Mouse (Mus musculus): ENCODE measurements around the gene Angptl8. TPM values are rescaled to one million over a fixed set of nuclear protein-coding genes. Genes with fewer than 3 reads are reported as not detected.
A peak's percentile ranks its signal among the peaks of the same experiment; 100 is the strongest.

Gene Angptl8
- total RNA-seq, 2 experiments from 2014 or later = 0.54 TPM; not detected in 1

Small RNA genes lying within 50 kb of the gene (microRNA-seq; reads per million reads assigned to microRNA genes)
- 4.0 reads per million, percentile 15 among the genes with 10 or more reads in this experiment for gene Mir7083

Other genes starting within 250 kb of the Angptl8 start
- gene Timm29, start 242.8 kb upstream of the Angptl8 start, total RNA-seq (2021) = 10 to 100 TPM; 46.6 to 51.3 TPM
- 1 to 10 TPM; 5.3 to 6.1 TPM for gene Yipf2, start 242.7 kb upstream of the Angptl8 start, total RNA-seq (2021)
- 10 to 100 TPM; 65.7 to 66.7 TPM for gene Smarca4, start 219.3 kb upstream of the Angptl8 start, total RNA-seq (2021)
- 10 to 100 TPM; 25.6 to 37.2 TPM for gene Ldlr, start 112.0 kb upstream of the Angptl8 start, total RNA-seq (2021)
- 10 to 100 TPM; 10.8 to 14.2 TPM for gene Spc24, start 75.2 kb upstream of the Angptl8 start, total RNA-seq (2021)
- 10 to 100 TPM; 48.1 to 49.1 TPM for gene Kank2, start 36.8 kb upstream of the Angptl8 start, total RNA-seq (2021)
- 10 to 100 TPM; 34.3 to 44.5 TPM for gene Dock6, start 17.1 kb downstream of the Angptl8 start, total RNA-seq (2021)
- gene Rab3d, start 82.7 kb downstream of the Angptl8 start, total RNA-seq (2021) = 10 to 100 TPM; 12.6 to 16.1 TPM
- gene Ccdc159, start 92.0 kb downstream of the Angptl8 start, total RNA-seq (2021) = 1 to 10 TPM in 1 of 2 experiments, under 1 TPM in 1; 0.98 to 1.3 TPM
- 10 to 100 TPM; 18.9 to 21.4 TPM for gene Tmem205, start 92.0 kb downstream of the Angptl8 start, total RNA-seq (2021)
- gene Plppr2, start 101.5 kb downstream of the Angptl8 start, total RNA-seq (2021) = 1 to 10 TPM; 4.4 to 4.8 TPM
- 1 to 10 TPM; 5.2 to 6.3 TPM for gene Swsap1, start 120.2 kb downstream of the Angptl8 start, total RNA-seq (2021)
- 1 to 10 TPM; 6.5 to 7.5 TPM for gene Epor, start 128.0 kb downstream of the Angptl8 start, total RNA-seq (2021)
- gene Rgl3, start 153.9 kb downstream of the Angptl8 start, total RNA-seq (2021) = under 1 TPM; 0.21 to 0.22 TPM
- under 1 TPM in 1 of 2 experiments, not detected in 1; 0.23 TPM for gene Ccdc151, start 167.1 kb downstream of the Angptl8 start, total RNA-seq (2021)
- gene Prkcsh, start 167.3 kb downstream of the Angptl8 start, total RNA-seq (2021) = 10 to 100 TPM; 61.4 to 66.1 TPM
- gene Elavl3, start 216.5 kb downstream of the Angptl8 start, total RNA-seq (2021) = under 1 TPM; 0.08 to 0.12 TPM
- gene Gm49318, start 235.7 kb downstream of the Angptl8 start, total RNA-seq (2021) = under 1 TPM in 1 of 2 experiments, not detected in 1; 0.54 TPM
- 1 to 10 TPM; 5.6 to 7.4 TPM for gene Zfp653, start 235.9 kb downstream of the Angptl8 start, total RNA-seq (2021)
- gene Ecsit, start 249.9 kb downstream of the Angptl8 start, total RNA-seq (2021) = 10 to 100 TPM; 33.7 to 36.0 TPM